Mouse (Mus musculus) Patski (cell line): ENCODE results near the gene Herc4. TPM values are rescaled to one million over a fixed set of nuclear protein-coding genes. Genes with fewer than 3 reads are reported as not detected.

Experiments
- ATAC-seq: fragments of 100-300 bp; one replicate; pipeline ENCODE4 v1.8.0; 2021
- CTCF ChIA-PET: fragments of 350-600 bp; sonication (Branson Sonifier 250); formaldehyde crosslinking; loops from one replicate; lab custom pipeline; 2022; ENCODE audit warnings: inconsistent platforms; lab: Charles Lee
- POLR2A ChIA-PET: fragments of 350-600 bp; sonication (Branson Sonifier 250); formaldehyde crosslinking; loops from one replicate; lab custom pipeline; 2022; ENCODE audit warnings: antibody characterized with exemption, inconsistent platforms; lab: Charles Lee
- DNase-seq: peaks from one replicate; pipeline ENCODE4 v3.0.0-alpha.2; 2011; ENCODE audit warnings: low read depth, low spot score
- H3K27me3 ChIP-seq: fragments of 371-371 bp; one replicate; pipeline ENCODE4 v1.5.1; 2021
- CTCF ChIP-seq: fragments of 100-300 bp; IDR thresholded peaks from one replicate; pipeline ENCODE4 v1.5.1; 2021
- in situ Hi-C: fragments of 300-500 bp; cut with MboI; formaldehyde crosslinking; loops from 3 replicates; pipeline ENCODE4 v1.11.1; 2018; ENCODE audit warnings: low pct_unique_long_range_greater_than_20kb, mixed read lengths
- polyA plus RNA-seq: library from polyadenylated mRNA; unstranded; gene quantifications from one replicate; pipeline ENCODE4 v1.2.3, GENCODE M21; 2021

The Herc4 gene
- polyA plus RNA-seq, 1 experiment from 2014 or later = 38.6 TPM

DNA sequence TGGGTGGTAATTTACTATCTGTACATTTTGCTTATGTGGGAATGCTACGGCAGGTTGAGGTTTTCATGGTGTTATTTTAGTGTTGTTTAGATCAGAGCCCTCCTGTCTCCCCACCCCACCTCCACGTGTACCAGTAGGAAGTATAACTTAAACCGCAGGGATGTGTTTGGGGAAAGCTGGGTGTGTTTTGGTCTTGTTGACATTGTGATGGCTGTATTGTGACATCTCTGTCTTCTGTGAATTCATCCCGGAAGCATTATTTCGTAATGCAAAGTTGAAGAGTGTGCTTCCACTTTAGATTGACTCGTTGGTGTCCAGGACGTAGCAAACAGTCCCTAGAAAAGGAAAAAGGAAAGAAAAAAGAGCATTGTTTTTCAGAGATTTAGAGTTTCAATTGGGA lies 3.8 kb downstream of the Herc4 start:
- DNase-seq (no peak), ATAC-seq (no peak)
- ChIA-PET POLR2A (no interaction called here), CTCF (interaction anchor here (1.0 kb wide), 1 partner anchor 39 kb away, joined by 3 read pairs; no protein-coding TSS in a partner anchor)
- no peak for TF ChIP-seq CTCF
- in situ Hi-C loops = no loop called here
- no peaks in the 10 kb centered on the region for H3K27me3 ChIP-seq

DNA sequence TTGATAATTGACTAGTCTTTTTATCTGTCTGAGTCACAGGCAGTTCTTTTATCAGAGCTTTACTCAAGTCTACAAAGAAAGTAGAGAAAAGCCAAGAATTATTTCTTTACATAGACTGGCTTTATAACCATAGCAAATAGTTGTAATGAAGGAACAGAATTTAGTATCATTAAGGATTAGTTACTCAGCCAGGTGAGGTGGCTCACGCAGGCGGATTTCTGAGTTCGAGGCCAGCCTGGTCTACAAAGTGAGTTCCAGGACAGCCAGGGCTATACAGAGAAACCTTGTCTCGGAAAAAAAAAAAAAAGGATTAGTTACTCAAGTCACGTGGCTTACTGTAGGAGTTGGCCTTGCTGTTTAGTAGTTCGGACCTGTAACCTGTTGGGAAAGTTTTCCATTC lies 4.8 kb downstream of the Herc4 start:
- in situ Hi-C loops = no loop called here
- ChIA-PET POLR2A (no interaction called here), CTCF (interaction anchor here (1.0 to 1.9 kb wide), 3 partner anchors 38 to 95 kb away, joined by 3 to 4 read pairs (median 4); no protein-coding TSS in a partner anchor)
- no peak for TF ChIP-seq CTCF
- no peak for DNase-seq
- ATAC-seq = no peak
- H3K27me3 ChIP-seq = no peaks in the 10 kb centered on the region

DNA sequence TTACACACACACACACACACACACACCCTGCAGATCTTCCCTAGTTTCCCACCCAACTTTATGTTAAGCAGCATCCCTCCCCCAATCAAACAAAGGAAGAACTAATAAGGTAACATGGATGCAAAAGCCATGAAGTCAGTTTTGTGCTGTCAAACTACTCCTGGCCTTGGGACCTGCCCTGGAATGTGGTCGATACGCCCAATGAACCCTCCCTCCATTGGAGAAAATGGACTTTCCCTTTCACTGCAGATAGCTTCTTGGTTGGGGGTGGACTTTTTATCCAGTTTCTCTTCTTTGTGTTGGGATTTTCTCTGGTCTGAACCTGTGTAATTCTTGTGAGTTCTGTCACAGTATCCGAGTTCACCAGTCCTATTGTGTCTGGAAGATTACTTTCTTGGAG lies 15.1 kb downstream of the Herc4 start:
- TF ChIP-seq CTCF = no peak
- CTCF ChIA-PET = interaction anchor here (1.5 to 1.9 kb wide), 2 partner anchors 14 to 16 kb away, joined by 3 to 7 read pairs; no protein-coding TSS in a partner anchor
- no peaks in the 10 kb centered on the region for H3K27me3 ChIP-seq
- in situ Hi-C loops = no loop called here
- POLR2A ChIA-PET = interaction anchor here (0.6 to 0.9 kb wide), 2 partner anchors 20 to 341 kb away, joined by 3 read pairs; no protein-coding TSS in a partner anchor
- DNase-seq (no peak), ATAC-seq (no peak)

DNA sequence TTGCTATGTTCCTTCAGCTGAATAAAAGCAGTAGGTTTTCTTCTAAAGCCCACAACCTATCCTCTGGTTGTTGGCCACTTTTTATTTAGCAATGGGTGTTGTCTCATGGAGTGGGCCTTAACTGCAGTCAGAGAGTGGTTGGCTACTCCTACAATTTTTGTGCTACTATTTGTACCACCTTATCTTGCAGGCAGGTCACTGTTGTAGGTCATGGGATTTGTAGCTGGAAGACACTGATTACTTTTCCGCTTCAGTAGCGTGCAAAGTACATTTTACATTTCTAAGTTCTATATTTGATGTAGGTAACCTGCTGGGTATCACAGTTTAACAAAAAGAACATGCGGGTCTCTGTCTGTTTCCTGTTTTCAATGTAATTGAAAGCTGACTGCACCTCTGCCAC lies 15.7 kb downstream of the Herc4 start:
- no peak for TF ChIP-seq CTCF
- no peaks in the 10 kb centered on the region for H3K27me3 ChIP-seq
- ATAC-seq = no peak
- no peak for DNase-seq
- POLR2A ChIA-PET = interaction anchor here (0.6 to 0.9 kb wide), 2 partner anchors 19 to 341 kb away, joined by 3 read pairs; no protein-coding TSS in a partner anchor
- CTCF ChIA-PET = interaction anchor here (1.0 to 1.9 kb wide), 3 partner anchors 11 to 15 kb away, joined by 3 to 7 read pairs (median 3); no protein-coding TSS in a partner anchor
- in situ Hi-C loops = no loop called here

DNA sequence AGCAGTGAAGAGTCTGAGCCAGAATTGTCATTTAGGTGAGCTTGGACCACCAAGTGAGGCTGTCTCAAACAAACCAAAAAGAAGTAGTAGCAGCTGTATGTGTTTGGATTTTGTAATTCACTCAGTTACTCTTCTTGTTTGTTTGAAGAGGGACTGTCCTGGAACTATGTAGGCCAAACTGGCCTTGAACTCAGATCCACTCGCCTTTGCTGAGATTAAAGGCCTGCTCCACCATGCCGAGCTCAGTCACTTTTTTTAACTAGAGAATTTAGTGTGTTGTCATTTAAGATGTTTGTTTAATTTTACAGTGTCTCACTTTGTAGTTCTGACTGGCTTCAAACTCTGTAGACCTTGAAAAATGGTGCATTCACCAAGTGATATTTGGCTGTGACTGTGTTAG lies 24.3 kb downstream of the Herc4 start:
- no peaks in the 10 kb centered on the region for H3K27me3 ChIP-seq
- ChIA-PET CTCF (no interaction called here), POLR2A (no interaction called here)
- in situ Hi-C loops = no loop called here
- TF ChIP-seq CTCF = no peak
- no peak for ATAC-seq
- no peak for DNase-seq

DNA sequence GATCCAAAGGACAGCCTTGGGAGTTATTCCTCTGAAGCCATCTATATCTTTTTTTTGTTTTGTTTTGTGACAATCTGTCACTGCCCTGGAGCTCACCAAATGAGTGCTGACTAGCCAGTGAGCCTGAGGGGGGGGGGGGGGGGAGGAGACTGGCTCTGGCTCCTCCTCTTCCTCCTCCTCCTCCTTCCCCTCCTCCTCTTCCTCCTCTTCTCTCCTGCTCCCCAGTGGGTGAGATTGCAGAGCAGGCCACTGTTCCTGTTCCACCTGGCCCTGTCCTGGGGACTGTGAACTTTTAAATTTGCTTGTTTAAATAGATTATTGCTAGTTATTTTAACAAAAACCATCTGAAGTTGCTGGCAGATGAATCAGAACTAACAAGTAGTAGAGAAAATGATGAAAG lies 28.8 kb downstream of the Herc4 start:
- DNase-seq (no peak), ATAC-seq (no peak)
- H3K27me3 ChIP-seq = no peaks in the 10 kb centered on the region
- no peak for TF ChIP-seq CTCF
- ChIA-PET CTCF (interaction anchor here (1.3 kb wide), 1 partner anchor 14 kb away, joined by 3 read pairs; no protein-coding TSS in a partner anchor), POLR2A (interaction anchor here (0.8 kb wide), 1 partner anchor 479 kb away, joined by 4 read pairs; no protein-coding TSS in a partner anchor)
- in situ Hi-C loops = no loop called here

DNA sequence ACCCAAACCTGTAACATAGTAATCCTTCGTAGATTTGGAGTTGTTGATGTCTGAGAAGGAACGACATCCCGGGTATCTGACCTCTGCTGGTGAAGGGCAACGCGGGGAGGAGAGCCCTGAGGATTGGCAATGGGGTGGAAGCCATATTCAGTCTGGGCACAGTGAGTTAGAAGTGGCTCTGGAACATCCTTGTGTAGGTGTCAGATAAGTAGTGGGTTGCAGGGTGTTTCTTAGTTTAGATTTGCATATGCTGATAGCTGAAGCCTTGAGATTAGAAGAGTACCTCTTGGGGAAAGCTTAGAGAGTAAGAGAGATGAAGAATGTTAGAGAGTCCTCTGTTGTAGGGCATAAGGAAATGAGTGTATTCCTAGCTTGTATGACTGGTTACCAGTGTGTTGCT lies 29.3 kb downstream of the Herc4 start:
- CTCF ChIA-PET = no interaction called here
- TF ChIP-seq CTCF = no peak
- DNase-seq (no peak), ATAC-seq (no peak)
- POLR2A ChIA-PET = no interaction called here
- in situ Hi-C loops = no loop called here
- no peaks in the 10 kb centered on the region for H3K27me3 ChIP-seq

DNA sequence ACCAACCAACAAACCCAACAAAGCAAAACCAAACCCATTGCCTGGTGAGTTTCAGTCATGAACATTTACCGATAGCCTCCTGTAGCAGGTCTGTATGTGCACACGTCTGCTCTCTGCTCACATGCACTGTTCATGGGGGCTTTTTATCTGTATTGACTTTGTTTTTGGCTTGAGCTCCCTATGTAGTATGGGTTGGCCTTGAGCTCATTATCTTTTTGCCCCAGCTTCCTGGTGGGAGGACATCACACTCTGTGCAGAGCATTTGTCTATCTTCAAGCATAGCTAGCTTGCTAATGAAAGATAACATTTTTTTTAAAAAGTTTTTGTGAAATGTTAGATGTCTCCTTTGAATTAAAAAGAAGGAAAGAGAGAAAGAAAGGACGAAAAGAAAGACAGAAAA lies 33.4 kb downstream of the Herc4 start:
- POLR2A ChIA-PET = no interaction called here
- ATAC-seq (no peak), DNase-seq (no peak)
- CTCF ChIA-PET = interaction anchor here (1.1 kb wide), 1 partner anchor 32 kb away, joined by 5 read pairs; no protein-coding TSS in a partner anchor
- no peak for TF ChIP-seq CTCF
- in situ Hi-C loops = no loop called here
- no peaks in the 10 kb centered on the region for H3K27me3 ChIP-seq

DNA sequence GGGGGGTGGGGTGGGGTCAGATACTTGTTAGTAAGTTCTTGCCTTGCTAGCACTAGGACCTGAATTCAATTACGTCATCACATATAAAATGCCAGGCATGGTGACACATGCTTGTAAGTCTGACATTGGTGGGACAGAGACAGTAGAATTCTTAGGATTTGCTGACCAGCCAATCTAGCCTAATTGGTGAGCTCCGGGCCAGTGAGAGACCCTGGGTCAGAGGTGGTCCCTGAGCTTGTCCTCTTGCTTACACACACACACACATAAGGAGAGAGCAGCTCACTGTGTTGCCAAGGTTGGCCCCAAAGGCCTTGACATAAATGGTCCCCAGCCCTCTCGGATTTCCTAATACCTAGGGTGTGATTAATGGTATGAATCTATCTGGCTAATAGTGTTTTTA lies 36.2 kb downstream of the Herc4 start:
- in situ Hi-C loops = no loop called here
- H3K27me3 ChIP-seq = no peaks in the 10 kb centered on the region
- ChIA-PET CTCF (no interaction called here), POLR2A (no interaction called here)
- no peak for ATAC-seq
- DNase-seq = no peak
- TF ChIP-seq CTCF = no peak

DNA sequence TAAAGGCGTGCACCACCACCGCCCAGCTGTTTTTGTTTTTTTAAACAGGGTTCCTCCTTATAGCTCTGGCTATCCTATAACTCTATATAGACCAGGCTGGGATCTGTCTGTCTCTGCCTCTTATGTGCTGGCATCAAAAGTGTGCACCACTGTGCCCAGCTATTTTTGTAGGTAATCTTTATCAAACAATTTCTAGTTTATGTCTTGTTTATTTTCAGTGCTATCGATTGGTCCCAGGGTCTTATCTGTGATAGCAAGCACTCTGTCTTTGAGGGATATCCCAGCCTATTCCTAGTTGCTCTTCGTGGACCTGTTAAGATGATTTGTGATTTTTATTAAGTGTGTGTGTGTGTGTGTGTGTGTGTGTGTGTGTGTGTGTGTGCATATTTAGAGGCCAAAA lies 38.8 kb downstream of the Herc4 start:
- no peak for TF ChIP-seq CTCF
- DNase-seq (no peak), ATAC-seq (no peak)
- in situ Hi-C loops = no loop called here
- POLR2A ChIA-PET = no interaction called here
- no peaks in the 10 kb centered on the region for H3K27me3 ChIP-seq
- CTCF ChIA-PET = interaction anchor here (0.8 to 1.0 kb wide), 2 partner anchors 26 to 94 kb away, joined by 3 read pairs; no protein-coding TSS in a partner anchor

DNA sequence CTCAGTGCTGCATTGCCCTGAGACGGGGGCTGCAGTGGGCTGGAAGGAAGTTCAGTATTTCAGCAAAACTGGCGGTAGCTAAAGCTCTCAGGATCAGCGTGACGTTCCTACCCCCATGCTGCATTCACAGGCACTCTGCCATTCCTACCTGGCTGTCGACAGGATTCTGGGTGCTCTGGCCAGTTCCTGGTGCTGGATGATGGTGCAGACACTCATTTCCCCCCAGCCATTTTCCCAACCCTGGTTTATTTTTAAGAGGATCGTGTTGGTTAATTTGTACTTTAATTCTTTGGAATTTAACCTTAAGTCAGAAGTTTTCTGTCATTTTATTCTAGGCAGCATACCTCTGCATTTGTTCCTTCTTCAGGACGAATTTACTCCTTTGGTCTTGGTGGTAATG lies 39.2 kb downstream of the Herc4 start:
- in situ Hi-C loops = no loop called here
- POLR2A ChIA-PET = no interaction called here

More for the DNA sequence above, 39.2 kb downstream of the Herc4 start:
- no peak for TF ChIP-seq CTCF
- ATAC-seq = no peak
- DNase-seq = no peak
- H3K27me3 ChIP-seq = no peaks in the 10 kb centered on the region
- CTCF ChIA-PET = interaction anchor here (1.0 kb wide), 1 partner anchor 94 kb away, joined by 3 read pairs; no protein-coding TSS in a partner anchor
